Mouse (Mus musculus) megakaryocyte, embryonic 14.5 days (primary cell): ENCODE results near the gene Rnf169.

Experiments
- FLI1 ChIP-seq: IDR thresholded peaks from 2 replicates; pipeline ENCODE4 v1.6.1; 2012; ENCODE audit warnings: low read length, inconsistent platforms, mixed read lengths
- GATA1 ChIP-seq: IDR thresholded peaks from 3 replicates; pipeline ENCODE4 v1.6.1; 2012; ENCODE audit warnings: mixed read lengths, low read length, inconsistent platforms, borderline replicate concordance

- TF ChIP-seq GATA1 = no peak
- TF ChIP-seq FLI1 = no peak
Observed at GRCm38 (mm10) chr7:99990990-99991707, 10.9 kb upstream of the Rnf169 start.
